Mouse (Mus musculus) right cerebral cortex, postnatal 10 days (tissue): ENCODE results near the gene Pramef17.
"Not testable (repeated sequence)": the region's sequence is repeated elsewhere in the genome, so short reads cannot be mapped to it uniquely, and the experiment has no call there.

ENCODE experiments used
- DNase-seq, 2 experiments: peaks; one replicate each; pipeline ENCODE4 v3.0.0; 2021; ENCODE audit warnings: low spot score in 2 of 2

Gene Pramef17

GRCm38 (mm10) chr4:143994269-143994668 is at the start of gene Pramef17:
TSS of gene Pramef17 (minus strand) at chr4:143994369.
- DNase-seq, result not testable (repeated sequence)

- DNase-seq, result peak; percentile 74 to 77
Measured at GRCm38 (mm10) chr4:143988126-143988525, 6.0 kb downstream of the Pramef17 start.

DNA sequence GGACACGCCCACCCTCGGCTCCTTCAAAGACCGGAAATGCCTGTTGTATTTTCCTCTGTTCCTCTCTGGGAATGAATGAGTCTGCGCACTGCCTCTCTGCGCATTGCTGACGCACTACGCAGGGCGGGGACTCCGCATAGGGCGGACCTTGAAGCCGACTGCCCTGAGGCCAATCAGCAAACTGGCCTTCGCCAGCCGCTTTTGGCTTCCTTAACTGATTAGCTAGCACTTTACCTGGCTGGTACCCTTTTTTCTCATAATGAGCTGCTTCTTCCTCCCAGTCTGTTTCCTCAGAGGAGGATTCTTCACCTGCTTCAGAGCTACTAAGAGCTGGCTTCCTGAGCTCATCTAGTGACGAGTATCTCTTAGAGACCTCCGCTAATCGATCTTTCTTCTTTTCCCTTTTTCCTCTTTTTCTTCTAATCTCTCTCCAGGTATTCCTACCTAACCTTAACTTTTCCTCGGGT is 6.7 kb downstream of the Pramef17 start:
- peak; percentile 21 to 48 for DNase-seq

GRCm38 (mm10) chr4:143985733-143986132 is 8.4 kb downstream of the Pramef17 start:
- peak; percentile 25 to 49 for DNase-seq

DNA sequence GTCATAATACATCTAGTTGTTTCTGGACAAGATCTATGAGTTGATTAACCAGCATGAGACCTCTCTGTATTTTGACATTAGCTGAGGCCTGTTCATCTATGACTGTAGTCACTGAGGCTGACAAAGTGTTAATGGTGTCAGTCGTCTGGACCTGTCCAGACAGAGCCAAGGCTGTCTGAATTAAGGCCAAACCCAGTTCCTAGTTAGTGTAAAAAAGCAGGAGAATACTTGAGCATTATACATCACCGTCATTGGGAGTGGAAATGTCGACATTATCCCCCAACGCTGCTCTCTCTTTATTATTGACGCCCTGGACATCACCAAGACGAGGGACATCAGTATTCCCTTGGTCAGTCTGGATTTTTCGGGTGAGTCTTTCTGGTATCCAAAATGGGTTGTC is 9.0 kb downstream of the Pramef17 start:
- peak; percentile 21 to 26 for DNase-seq

GRCm38 (mm10) chr4:143983446-143983845 is 10.7 kb downstream of the Pramef17 start:
- not testable (repeated sequence) for DNase-seq

- not testable (repeated sequence) for DNase-seq
Measured at GRCm38 (mm10) chr4:143966850-143967249, 27.3 kb downstream of the Pramef17 start, which contains the start of gene Gm13101. TSS of gene Gm13101 (minus strand) at chr4:143966950.

DNA sequence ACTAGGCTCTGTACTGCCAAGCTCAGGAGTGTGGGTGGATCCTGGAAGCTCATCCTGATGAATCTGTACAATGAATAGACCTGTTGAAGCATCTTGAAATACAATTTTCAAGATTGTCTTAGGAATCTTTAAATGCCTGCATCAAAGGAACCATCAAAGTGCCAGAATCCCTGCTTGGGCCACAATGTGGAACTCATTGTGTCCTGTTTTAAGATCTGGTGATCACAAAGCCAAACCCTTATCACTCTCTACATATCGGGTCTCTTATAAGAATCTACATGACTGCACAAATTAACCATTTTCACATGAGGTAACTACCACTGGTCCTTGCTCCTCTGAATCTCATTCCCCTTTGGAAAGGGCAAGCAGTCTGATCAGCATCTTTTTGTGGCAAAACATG is 43.3 kb downstream of the Pramef17 start, which contains the start of gene Pramef25:
Gene Pramef25 (minus strand): TSS at position 101 of the 400 bp plus-strand sequence.
- DNase-seq, result not testable (repeated sequence)
